Mouse (Mus musculus) brain, embryonic 18.5 days (tissue): ENCODE results near the gene Bbs12.

Experiments used
- DNase-seq: peaks from one replicate; pipeline ENCODE4 v3.0.0-alpha.2; 2012; ENCODE audit warnings: low read depth, low spot score

Gene Bbs12

GRCm38 (mm10) chr3:37325317-37326112, 13.2 kb downstream of the Bbs12 start:
- no peak for DNase-seq

GRCm38 (mm10) chr3:37326627-37327026, 14.3 kb downstream of the Bbs12 start:
- no peak for DNase-seq

GRCm38 (mm10) chr3:37328489-37328888, 16.1 kb downstream of the Bbs12 start:
- no peak for DNase-seq

GRCm38 (mm10) chr3:37329963-37330362, 17.6 kb downstream of the Bbs12 start:
- no peak for DNase-seq

GRCm38 (mm10) chr3:37331999-37332449, 19.7 kb downstream of the Bbs12 start:
- no peak for DNase-seq

- DNase-seq: no peak
These were observed 21.7 kb downstream of the Bbs12 start for GRCm38 (mm10) chr3:37334053-37334452.

GRCm38 (mm10) chr3:37341110-37341509, 28.8 kb downstream of the Bbs12 start:
- no peak for DNase-seq

- no peak for DNase-seq
These were observed 30.5 kb downstream of the Bbs12 start for GRCm38 (mm10) chr3:37342811-37343210.

- DNase-seq: no peak
These were observed 35.3 kb downstream of the Bbs12 start for GRCm38 (mm10) chr3:37347671-37348070.

GRCm38 (mm10) chr3:37348221-37349165, 36.1 kb downstream of the Bbs12 start, which contains the start of gene Fgf2:
Gene Fgf2 (plus strand): TSS chr3:37348346.
- no peak for DNase-seq

GRCm38 (mm10) chr3:37349166-37349548, 36.8 kb downstream of the Bbs12 start:
- no peak for DNase-seq

- no peak for DNase-seq
These were observed 38.0 kb downstream of the Bbs12 start for GRCm38 (mm10) chr3:37350386-37350785.

GRCm38 (mm10) chr3:37353951-37354481, 41.7 kb downstream of the Bbs12 start:
- DNase-seq: no peak

GRCm38 (mm10) chr3:37354737-37355136, 42.4 kb downstream of the Bbs12 start:
- DNase-seq: no peak

- no peak for DNase-seq
These were observed 48.4 kb downstream of the Bbs12 start for GRCm38 (mm10) chr3:37360729-37361128.

GRCm38 (mm10) chr3:37365144-37365543, 52.8 kb downstream of the Bbs12 start:
- no peak for DNase-seq

- no peak for DNase-seq
These were observed 53.6 kb downstream of the Bbs12 start for GRCm38 (mm10) chr3:37365976-37366375.

GRCm38 (mm10) chr3:37366381-37367053, 54.2 kb downstream of the Bbs12 start:
- DNase-seq: no peak

- no peak for DNase-seq
These were observed 58.1 kb downstream of the Bbs12 start for GRCm38 (mm10) chr3:37370407-37370806.
